ENCODE assay signal across 9 mouse cellular contexts in the genomic region with DNA sequence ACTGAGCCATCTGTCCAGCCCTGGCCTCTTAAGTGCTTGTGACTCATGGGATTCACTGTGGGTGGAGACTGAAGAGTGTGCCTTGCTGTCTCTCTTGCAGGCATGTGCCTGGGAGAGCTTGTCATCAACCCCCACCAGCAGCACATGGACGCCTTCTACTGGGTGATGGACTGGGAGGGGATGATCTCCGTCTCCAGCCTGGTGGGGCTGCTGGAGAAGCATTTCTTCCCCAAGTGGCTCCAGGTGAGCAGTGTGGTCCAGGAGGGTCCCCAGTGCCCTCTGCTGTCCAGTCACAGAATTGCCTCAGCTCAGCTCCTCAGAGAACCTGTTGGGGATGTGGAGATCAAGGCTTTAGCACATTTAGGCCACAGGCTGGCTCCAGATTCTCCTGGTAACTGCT. TPM values are rescaled to one million over a fixed set of nuclear protein-coding genes. Genes with fewer than 3 reads are reported as not detected.
A peak's percentile ranks its signal among the peaks of the same experiment; 100 is the strongest.
DNase-seq lines count a peak whose midpoint lies in the region; TF ChIP-seq lines count a peak whose summit lies in the region.
"Had no signal": no experiment of that assay in that cellular context is flagged by ENCODE, and none has a peak within 500 bp of the region (broad histone marks: within the 10 kb centered on the region; RNA-seq: fewer than 3 reads in every experiment).

No protein-coding gene starts in this region.

- H3K27me3 ChIP-seq in C2C12 (ENCODE audit: control insufficient read depth, insufficient read depth, insufficient read length), result no peaks in the 10 kb centered on the region
- H3K27me3 ChIP-seq in limb, embryonic 10.5 days (ENCODE audit: low read depth, poor library complexity, severe bottlenecking), result no peaks in the 10 kb centered on the region

- 26% methylated on average over 2 of the region's 2 CpGs for WGBS in limb, embryonic 10.5 days

- no peaks in the 10 kb centered on the region for H3K79me3 ChIP-seq in C2C12 (ENCODE audit: low read depth)

- intact Hi-C loops in gastrocnemius, postnatal 14 days (cut with DNase I; ENCODE audit: low total_unique reads), result loop anchor here (2.0 to 10.0 kb wide), 2 partner anchors 89 to 95 kb away; no protein-coding TSS in a partner anchor

- H3ac ChIP-seq in C2C12 (ENCODE audit: control insufficient read depth, insufficient read length, low read depth), result no peak overlapping the region

- peak; percentile 37 for TF ChIP-seq CTCF in C2C12 (IDR thresholded peaks at IDR 0.05; ENCODE audit: control insufficient read depth, insufficient read depth, insufficient read length)
- peak; percentile 70 for TF ChIP-seq CTCF in bone marrow macrophage, adult 2 months (IDR thresholded peaks at IDR 0.05; ENCODE audit: low read depth, low read length)

- H3K36me3 ChIP-seq in C2C12 (ENCODE audit: control insufficient read depth, insufficient read depth), result peaks cover 86% of the 10 kb centered on the region
- H3K36me3 ChIP-seq in limb, embryonic 10.5 days, result peaks cover 93% of the 10 kb centered on the region

- no peaks in the 10 kb centered on the region for H3K79me2 ChIP-seq in C2C12 (ENCODE audit: control insufficient read depth, insufficient read depth)

- no peak for TF ChIP-seq POLR2A in bone marrow macrophage, adult 2 months (IDR thresholded peaks at IDR 0.05; ENCODE audit: borderline replicate concordance, low read depth, low read length)

- no peaks in the 10 kb centered on the region for H3K9me3 ChIP-seq in limb, embryonic 10.5 days (replicated peaks)

- peak; percentile 37 for DNase-seq in gastrocnemius, postnatal 10 days
- no peak for DNase-seq in gastrocnemius, postnatal 14 days
- peak; percentile 31 for DNase-seq in gastrocnemius, postnatal 25 days
- DNase-seq in limb, embryonic 10.5 days (ENCODE audit: low spot score), result peak; percentile 61
- DNase-seq in naive thymus-derived CD4-positive, alpha-beta T cell, adult 2 months (ENCODE audit: low read depth), result peak; percentile 81
- peak; percentile 68 for DNase-seq in thymus, postnatal 14 days

- H3K27ac ChIP-seq in bone marrow macrophage, adult 2 months (ENCODE audit: insufficient read depth, low read depth, low read length), result no peak overlapping the region
- H3K27ac ChIP-seq in limb, embryonic 10.5 days, result no peak overlapping the region

- peaks cover 4% of the 10 kb centered on the region for H3K4me1 ChIP-seq in bone marrow macrophage, adult 2 months (ENCODE audit: control insufficient read depth, insufficient read depth, low read length)
- H3K4me1 ChIP-seq in limb, embryonic 10.5 days, result no peaks in the 10 kb centered on the region

- H3K4me3 ChIP-seq in C2C12 (ENCODE audit: insufficient read depth, poor library complexity, severe bottlenecking), result no peak overlapping the region
- H3K4me3 ChIP-seq in bone marrow macrophage, adult 2 months (ENCODE audit: insufficient read depth, low read length), result no peak overlapping the region
- no peak overlapping the region for H3K4me3 ChIP-seq in limb, embryonic 10.5 days

TF ChIP-seq in C2C12, 6 proteins besides CTCF, POLR2A, EP300 and RAD21:
- TF ChIP-seq FOSL1 (IDR thresholded peaks at IDR 0.05; ENCODE audit: insufficient read depth, low read length, poor library complexity, severe bottlenecking) (no peak), MYOD1 (IDR thresholded peaks at IDR 0.05; ENCODE audit: control insufficient read depth, insufficient read length, low read depth) (no peak), MAX (IDR thresholded peaks at IDR 0.05) (peak; percentile 67)

RNA-seq across cellular contexts. Expression of gene Srrd, which starts 7.4 kb away (rescaled TPM):
- 1 to 10 TPM; 4.7 to 5.0 TPM for total RNA-seq in gastrocnemius, postnatal 10 days (2021)
- total RNA-seq in gastrocnemius, postnatal 14 days (2021), result 1 to 10 TPM; 3.2 to 3.3 TPM
- 26.2 TPM for polyA plus RNA-seq in C2C12 (2012; fragmentation: generic; extraction: Trizol)
- 32.3 and 37.4 TPM in 2 replicates for polyA plus RNA-seq in bone marrow macrophage, adult 2 months (2012; ENCODE audit: insufficient read depth, insufficient read length, missing spikeins)
- 1 to 10 TPM; 2.4 to 2.7 TPM for total RNA-seq in gastrocnemius, postnatal 25 days (2021)
- polyA plus RNA-seq in limb, embryonic 10.5 days (2016; fragmentation: Nextera tagmentation; extraction: Ambion mirVana), result 56.2 and 59.2 TPM in 2 replicates

RNA-seq across cellular contexts. Expression of gene Hps4, which starts 7.4 kb away (rescaled TPM):
- 1 to 10 TPM; 6.5 to 6.8 TPM for total RNA-seq in gastrocnemius, postnatal 10 days (2021)
- 1 to 10 TPM; 4.8 to 6.9 TPM for total RNA-seq in gastrocnemius, postnatal 14 days (2021)
- 16.1 TPM for polyA plus RNA-seq in C2C12 (2012; fragmentation: generic; extraction: Trizol)
- 22.7 and 24.3 TPM in 2 replicates for polyA plus RNA-seq in bone marrow macrophage, adult 2 months (2012; ENCODE audit: insufficient read depth, insufficient read length, missing spikeins)
- total RNA-seq in gastrocnemius, postnatal 25 days (2021), result 1 to 10 TPM; 3.8 to 4.5 TPM
- polyA plus RNA-seq in limb, embryonic 10.5 days (2016; fragmentation: Nextera tagmentation; extraction: Ambion mirVana), result 38.9 and 39.1 TPM in 2 replicates

RNA-seq across cellular contexts. Expression of gene Tfip11, which starts 9.3 kb away (rescaled TPM):
- total RNA-seq in gastrocnemius, postnatal 10 days (2021), result 10 to 100 TPM; 14.8 to 15.9 TPM
- 10 to 100 TPM; 12.0 to 13.2 TPM for total RNA-seq in gastrocnemius, postnatal 14 days (2021)
- polyA plus RNA-seq in C2C12 (2012; fragmentation: generic; extraction: Trizol), result 44.9 TPM
- polyA plus RNA-seq in bone marrow macrophage, adult 2 months (2012; ENCODE audit: insufficient read depth, insufficient read length, missing spikeins), result 26.4 and 28.4 TPM in 2 replicates
- 10 to 100 TPM; 10.6 to 10.7 TPM for total RNA-seq in gastrocnemius, postnatal 25 days (2021)
- 43.5 and 44.4 TPM in 2 replicates for polyA plus RNA-seq in limb, embryonic 10.5 days (2016; fragmentation: Nextera tagmentation; extraction: Ambion mirVana)

RNA-seq across cellular contexts. Expression of gene Gm6583, which starts 20.4 kb away (rescaled TPM):
- total RNA-seq in gastrocnemius, postnatal 10 days (2021), result not detected
- total RNA-seq in gastrocnemius, postnatal 14 days (2021), result not detected
- polyA plus RNA-seq in C2C12 (2012; fragmentation: generic; extraction: Trizol), result 0.04 TPM
- not detected in 2 replicates for polyA plus RNA-seq in bone marrow macrophage, adult 2 months (2012; ENCODE audit: insufficient read depth, insufficient read length, missing spikeins)
- total RNA-seq in gastrocnemius, postnatal 25 days (2021), result not detected
- polyA plus RNA-seq in limb, embryonic 10.5 days (2016; fragmentation: Nextera tagmentation; extraction: Ambion mirVana), result 0.14 and 0.25 TPM in 2 replicates
- total RNA-seq: layer of hippocampus, postnatal 10 days had no signal

RNA-seq across cellular contexts. Expression of gene Tpst2, which starts 59.0 kb away (rescaled TPM):
- total RNA-seq in gastrocnemius, postnatal 10 days (2021), result 10 to 100 TPM; 21.5 to 23.6 TPM
- total RNA-seq in gastrocnemius, postnatal 14 days (2021), result 10 to 100 TPM; 17.4 to 23.4 TPM
- polyA plus RNA-seq in C2C12 (2012; fragmentation: generic; extraction: Trizol), result 155 TPM
- 42.1 and 50.1 TPM in 2 replicates for polyA plus RNA-seq in bone marrow macrophage, adult 2 months (2012; ENCODE audit: insufficient read depth, insufficient read length, missing spikeins)
- 10 to 100 TPM; 16.8 to 17.8 TPM for total RNA-seq in gastrocnemius, postnatal 25 days (2021)
- 37.5 and 38.0 TPM in 2 replicates for polyA plus RNA-seq in limb, embryonic 10.5 days (2016; fragmentation: Nextera tagmentation; extraction: Ambion mirVana)
